Mouse (Mus musculus): Measurements from ENCODE around the gene Itk.

GRCm38 (mm10) chr11:46314534-46314933 is 74.8 kb downstream of the Itk start:
- TF ChIP-seq CTCF (IDR thresholded peaks at IDR 0.05; ENCODE audit: insufficient read depth, low read depth, low read length) (no peak), POLR2A (IDR thresholded peaks at IDR 0.05; ENCODE audit: insufficient read depth, low read depth, low read length) (no peak)

All from olfactory bulb, adult 2 months (tissue).